Mouse (Mus musculus): Measurements from ENCODE around the gene Nckap5. TPM values are rescaled to one million over a fixed set of nuclear protein-coding genes. Genes with fewer than 3 reads are reported as not detected.

Nckap5 gene
- 24.7 and 25.1 TPM in 2 replicates for polyA plus RNA-seq (2015; fragmentation: Nextera tagmentation; extraction: Ambion mirVana)

- H3K27me3 ChIP-seq: no peaks in the 10 kb centered on the region
- H3K4me2 ChIP-seq (replicated peaks): peak within 1 kb of the TSS; percentile 88
- ATAC-seq (replicated peaks): peak; percentile 86
- H3K27ac ChIP-seq (replicated peaks): peak within 1 kb of the TSS; percentile 88
- WGBS: under 1% methylated on average over 35 of the region's 35 CpGs
- no peaks in the 10 kb centered on the region for H3K9me3 ChIP-seq
- H3K36me3 ChIP-seq: no peaks in the 10 kb centered on the region
- peak within 1 kb of the TSS; percentile 42 for H3K9ac ChIP-seq (replicated peaks)
- peak within 1 kb of the TSS; percentile 44 for H3K4me3 ChIP-seq
- H3K4me1 ChIP-seq: peaks cover 27% of the 10 kb centered on the region
These were observed at the start of gene Nckap5 for GRCm38 (mm10) chr1:126830031-126830927. TSS of gene Nckap5 (minus strand) at chr1:126830799.

GRCm38 (mm10) chr1:126877495-126877894 is 46.9 kb upstream of the Nckap5 start:
- Histone ChIP-seq H3K4me1 (no peaks in the 10 kb centered on the region), H3K27ac (replicated peaks) (no peak overlapping the region), H3K27me3 (no peaks in the 10 kb centered on the region), H3K9ac (replicated peaks) (no peak overlapping the region), H3K9me3 (no peaks in the 10 kb centered on the region), H3K4me2 (replicated peaks) (no peak overlapping the region), H3K4me3 (no peak overlapping the region), H3K36me3 (no peaks in the 10 kb centered on the region)
- 96% methylated on average over 2 of the region's 2 CpGs for WGBS
- no peak for ATAC-seq (replicated peaks)

- Histone ChIP-seq H3K36me3 (no peaks in the 10 kb centered on the region), H3K9ac (replicated peaks) (no peak overlapping the region), H3K4me1 (peaks cover 8% of the 10 kb centered on the region), H3K4me3 (no peak overlapping the region), H3K4me2 (replicated peaks) (no peak overlapping the region), H3K9me3 (no peaks in the 10 kb centered on the region), H3K27me3 (no peaks in the 10 kb centered on the region), H3K27ac (replicated peaks) (no peak overlapping the region)
- 95% methylated on average over 9 of the region's 9 CpGs for WGBS
- no peak for ATAC-seq (replicated peaks)
These were observed 37.8 kb upstream of the Nckap5 start for GRCm38 (mm10) chr1:126868372-126868771.

GRCm38 (mm10) chr1:126867912-126868311 is 37.3 kb upstream of the Nckap5 start:
- WGBS: 85% methylated on average over 5 of the region's 5 CpGs
- H3K4me1 ChIP-seq: peaks cover 8% of the 10 kb centered on the region
- H3K4me2 ChIP-seq (replicated peaks): no peak overlapping the region
- no peaks in the 10 kb centered on the region for H3K27me3 ChIP-seq
- no peak for ATAC-seq (replicated peaks)
- no peaks in the 10 kb centered on the region for H3K9me3 ChIP-seq
- H3K9ac ChIP-seq (replicated peaks): no peak overlapping the region
- H3K27ac ChIP-seq (replicated peaks): no peak overlapping the region
- H3K36me3 ChIP-seq: no peaks in the 10 kb centered on the region
- no peak overlapping the region for H3K4me3 ChIP-seq

GRCm38 (mm10) chr1:126865591-126866086 is 35.0 kb upstream of the Nckap5 start:
- Histone ChIP-seq H3K4me3 (no peak overlapping the region), H3K4me2 (replicated peaks) (no peak overlapping the region), H3K9ac (replicated peaks) (no peak overlapping the region), H3K36me3 (no peaks in the 10 kb centered on the region), H3K9me3 (no peaks in the 10 kb centered on the region), H3K4me1 (peaks cover 8% of the 10 kb centered on the region), H3K27me3 (no peaks in the 10 kb centered on the region), H3K27ac (replicated peaks) (peak overlapping the region; percentile 64)
- WGBS: 6% methylated on average over 7 of the region's 7 CpGs
- ATAC-seq (replicated peaks): peak; percentile 81

GRCm38 (mm10) chr1:126861816-126862215 is 31.2 kb upstream of the Nckap5 start:
- no peak overlapping the region for H3K4me2 ChIP-seq (replicated peaks)
- no peak overlapping the region for H3K9ac ChIP-seq (replicated peaks)
- 72% methylated on average over 3 of the region's 3 CpGs for WGBS
- H3K27me3 ChIP-seq: no peaks in the 10 kb centered on the region
- H3K9me3 ChIP-seq: no peaks in the 10 kb centered on the region
- H3K27ac ChIP-seq (replicated peaks): no peak overlapping the region
- H3K36me3 ChIP-seq: no peaks in the 10 kb centered on the region
- ATAC-seq (replicated peaks): no peak
- H3K4me3 ChIP-seq: no peak overlapping the region
- H3K4me1 ChIP-seq: peaks cover 8% of the 10 kb centered on the region

- H3K9ac ChIP-seq (replicated peaks): no peak overlapping the region
- ATAC-seq (replicated peaks): no peak
- 78% methylated on average over 4 of the region's 4 CpGs for WGBS
- no peaks in the 10 kb centered on the region for H3K36me3 ChIP-seq
- H3K4me1 ChIP-seq: peaks cover 2% of the 10 kb centered on the region
- no peak overlapping the region for H3K4me3 ChIP-seq
- H3K27ac ChIP-seq (replicated peaks): no peak overlapping the region
- no peaks in the 10 kb centered on the region for H3K9me3 ChIP-seq
- no peaks in the 10 kb centered on the region for H3K27me3 ChIP-seq
- H3K4me2 ChIP-seq (replicated peaks): no peak overlapping the region
These were observed 29.9 kb upstream of the Nckap5 start for GRCm38 (mm10) chr1:126860537-126860936.

- Histone ChIP-seq H3K27me3 (no peaks in the 10 kb centered on the region), H3K36me3 (no peaks in the 10 kb centered on the region), H3K4me3 (no peak overlapping the region), H3K9me3 (no peaks in the 10 kb centered on the region), H3K27ac (replicated peaks) (no peak overlapping the region), H3K4me2 (replicated peaks) (no peak overlapping the region), H3K9ac (replicated peaks) (no peak overlapping the region), H3K4me1 (no peaks in the 10 kb centered on the region)
- WGBS: 37% methylated on average over 6 of the region's 6 CpGs
- no peak for ATAC-seq (replicated peaks)
These were observed 18.9 kb upstream of the Nckap5 start for GRCm38 (mm10) chr1:126849481-126849880.

- Histone ChIP-seq H3K4me1 (no peaks in the 10 kb centered on the region), H3K9ac (replicated peaks) (no peak overlapping the region), H3K27me3 (no peaks in the 10 kb centered on the region), H3K9me3 (no peaks in the 10 kb centered on the region), H3K4me3 (no peak overlapping the region), H3K27ac (replicated peaks) (no peak overlapping the region), H3K36me3 (no peaks in the 10 kb centered on the region), H3K4me2 (replicated peaks) (no peak overlapping the region)
- ATAC-seq (replicated peaks): no peak
- WGBS: 65% methylated on average over 4 of the region's 4 CpGs
These were observed 15.7 kb upstream of the Nckap5 start for GRCm38 (mm10) chr1:126846317-126846716.

GRCm38 (mm10) chr1:126832885-126833284 is 2.3 kb upstream of the Nckap5 start:
- no peak overlapping the region for H3K9ac ChIP-seq (replicated peaks)
- H3K4me2 ChIP-seq (replicated peaks): no peak overlapping the region
- no peaks in the 10 kb centered on the region for H3K9me3 ChIP-seq
- H3K36me3 ChIP-seq: no peaks in the 10 kb centered on the region
- no peaks in the 10 kb centered on the region for H3K27me3 ChIP-seq
- 95% methylated on average over 1 of the region's 1 CpGs for WGBS
- no peak overlapping the region for H3K27ac ChIP-seq (replicated peaks)
- no peak overlapping the region for H3K4me3 ChIP-seq
- peaks cover 27% of the 10 kb centered on the region for H3K4me1 ChIP-seq
- no peak for ATAC-seq (replicated peaks)

- H3K36me3 ChIP-seq: no peaks in the 10 kb centered on the region
- ATAC-seq (replicated peaks): no peak
- 35% methylated on average over 9 of the region's 9 CpGs for WGBS
- H3K27me3 ChIP-seq: no peaks in the 10 kb centered on the region
- H3K9me3 ChIP-seq: no peaks in the 10 kb centered on the region
- H3K9ac ChIP-seq (replicated peaks): no peak overlapping the region; the same call in 1 of the 2 replicates
- peaks cover 27% of the 10 kb centered on the region for H3K4me1 ChIP-seq
- H3K4me2 ChIP-seq (replicated peaks): peak overlapping the region; percentile 24
- H3K27ac ChIP-seq (replicated peaks): no peak overlapping the region
- peak overlapping the region; percentile 15 for H3K4me3 ChIP-seq
These were observed 1.6 kb downstream of the Nckap5 start for GRCm38 (mm10) chr1:126829031-126829430.

GRCm38 (mm10) chr1:126824841-126825240 is 5.8 kb downstream of the Nckap5 start:
- H3K27me3 ChIP-seq: no peaks in the 10 kb centered on the region
- no peak overlapping the region for H3K4me3 ChIP-seq
- peaks cover 10% of the 10 kb centered on the region for H3K4me1 ChIP-seq
- 51% methylated on average over 3 of the region's 3 CpGs for WGBS
- H3K4me2 ChIP-seq (replicated peaks): no peak overlapping the region
- no peak for ATAC-seq (replicated peaks)
- H3K36me3 ChIP-seq: no peaks in the 10 kb centered on the region
- no peaks in the 10 kb centered on the region for H3K9me3 ChIP-seq
- no peak overlapping the region for H3K9ac ChIP-seq (replicated peaks)
- no peak overlapping the region for H3K27ac ChIP-seq (replicated peaks)
